Mouse (Mus musculus) forebrain, embryonic 13.5 days (tissue): ENCODE data around the gene Lipi. TPM values are rescaled to one million over a fixed set of nuclear protein-coding genes. Genes with fewer than 3 reads are reported as not detected.

Experiments
- ATAC-seq: fragments of 200-750 bp; cut with Nextera tagmentation; 2 replicates; pipeline ENCODE4 v1.8.0; 2017
- H3K27ac ChIP-seq: fragments of 300-500 bp; sonication (generic); 2 replicates; pipeline ENCODE4 v1.5.1; 2015; ENCODE audit warnings: inconsistent platforms, mild to moderate bottlenecking, moderate library complexity
- H3K27me3 ChIP-seq: fragments of 300-500 bp; sonication (generic); 2 replicates; pipeline ENCODE4 v1.6.1; 2015; ENCODE audit warnings: mild to moderate bottlenecking, inconsistent platforms
- H3K36me3 ChIP-seq: fragments of 300-500 bp; sonication (generic); 2 replicates; pipeline ENCODE4 v1.6.1; 2015; ENCODE audit warnings: mild to moderate bottlenecking, inconsistent platforms; ENCODE audit not compliant: poor library complexity, severe bottlenecking
- H3K4me1 ChIP-seq: fragments of 300-500 bp; sonication (generic); 2 replicates; pipeline ENCODE4 v1.6.1; 2015; ENCODE audit warnings: inconsistent platforms
- H3K4me2 ChIP-seq: fragments of 300-500 bp; sonication (generic); 2 replicates; pipeline ENCODE4 v1.6.1; 2015; ENCODE audit warnings: inconsistent platforms, mild to moderate bottlenecking, moderate library complexity
- H3K4me3 ChIP-seq: fragments of 300-500 bp; sonication (generic); 2 replicates; pipeline ENCODE4 v1.5.1; 2015; ENCODE audit warnings: mild to moderate bottlenecking, inconsistent platforms
- H3K9ac ChIP-seq: fragments of 300-500 bp; sonication (generic); 2 replicates; pipeline ENCODE4 v1.6.1; 2015; ENCODE audit warnings: mild to moderate bottlenecking, inconsistent platforms
- H3K9me3 ChIP-seq: fragments of 300-500 bp; sonication (generic); replicated peaks from 2 replicates; pipeline ENCODE4 v1.6.1; 2016; ENCODE audit warnings: inconsistent platforms
- WGBS: fragments of 180-500 bp; shearing (Covaris S2); methylation state at CpG from one replicate; pipeline ENCODE4 v1.1.7; 2015; 5-methylcytosine and 5-hydroxymethylcytosine counted together
- polyA plus RNA-seq: library from polyadenylated mRNA; unstranded; fragments of >200 nt; fragmentation: Nextera tagmentation; extraction: Ambion mirVana; gene quantifications from 2 replicates; pipeline ENCODE4 v1.2.1, GENCODE M21; 2015

Lipi gene
- not detected in 2 replicates for polyA plus RNA-seq

DNA sequence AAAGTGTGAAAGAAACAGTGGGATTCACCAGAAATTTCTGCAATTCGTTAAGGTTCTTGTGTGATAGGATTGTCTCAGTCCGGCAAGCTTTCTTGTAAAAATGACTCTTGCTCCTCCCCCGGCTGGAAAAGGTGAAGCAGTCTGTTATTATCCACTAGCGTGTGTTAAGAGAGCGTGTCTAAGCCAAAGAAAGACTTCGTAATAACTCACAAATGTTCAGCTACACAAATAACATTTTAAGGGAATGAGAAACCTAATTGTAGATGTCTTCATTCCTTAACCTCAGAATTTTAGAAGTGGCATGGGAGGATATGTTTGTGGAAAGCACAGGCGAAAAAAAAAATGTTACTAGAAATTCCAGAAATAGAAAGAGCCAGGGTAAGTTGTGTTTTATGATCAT, at the start of gene Lipi:
Lipi (minus strand) TSS at position 101 of the 400 bp plus-strand sequence.
- H3K4me2 ChIP-seq, result no peak within 1 kb of the TSS
- no peaks in the 10 kb centered on the region for H3K4me1 ChIP-seq
- ATAC-seq, result no peak
- no peak within 1 kb of the TSS for H3K27ac ChIP-seq
- H3K27me3 ChIP-seq, result no peaks in the 10 kb centered on the region
- H3K9ac ChIP-seq, result no peak within 1 kb of the TSS
- H3K36me3 ChIP-seq, result no peaks in the 10 kb centered on the region
- 75% methylated on average over 7 of the region's 7 CpGs for WGBS
- H3K4me3 ChIP-seq, result no peak within 1 kb of the TSS
- no peaks in the 10 kb centered on the region for H3K9me3 ChIP-seq

DNA sequence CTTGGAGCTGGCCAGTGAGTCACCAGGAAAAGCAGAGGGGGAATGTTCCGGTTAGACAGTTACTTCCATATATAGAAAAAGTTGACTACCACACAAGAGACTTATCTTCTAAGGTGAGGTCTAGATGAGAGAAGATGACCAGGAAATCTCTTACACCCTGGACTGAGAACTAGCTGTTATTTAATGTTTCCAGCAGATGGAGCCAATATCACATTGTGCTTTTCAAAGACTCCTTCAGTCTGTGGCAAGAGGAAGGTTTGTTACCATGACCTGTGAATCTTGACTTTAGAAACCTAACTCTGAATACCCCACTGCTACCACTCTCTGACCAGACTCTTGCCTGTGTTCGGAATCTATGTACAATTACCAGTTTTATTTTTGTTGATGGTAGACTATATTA, 42.0 kb upstream of the Lipi start:
- ATAC-seq, result no peak
- H3K27me3 ChIP-seq, result no peaks in the 10 kb centered on the region
- no peaks in the 10 kb centered on the region for H3K9me3 ChIP-seq
- WGBS, result 95% methylated on average over 2 of the region's 2 CpGs
- H3K27ac ChIP-seq, result no peak overlapping the region
- no peak overlapping the region for H3K4me2 ChIP-seq
- no peak overlapping the region for H3K9ac ChIP-seq
- H3K4me1 ChIP-seq, result no peaks in the 10 kb centered on the region
- H3K4me3 ChIP-seq, result no peak overlapping the region
- no peaks in the 10 kb centered on the region for H3K36me3 ChIP-seq

DNA sequence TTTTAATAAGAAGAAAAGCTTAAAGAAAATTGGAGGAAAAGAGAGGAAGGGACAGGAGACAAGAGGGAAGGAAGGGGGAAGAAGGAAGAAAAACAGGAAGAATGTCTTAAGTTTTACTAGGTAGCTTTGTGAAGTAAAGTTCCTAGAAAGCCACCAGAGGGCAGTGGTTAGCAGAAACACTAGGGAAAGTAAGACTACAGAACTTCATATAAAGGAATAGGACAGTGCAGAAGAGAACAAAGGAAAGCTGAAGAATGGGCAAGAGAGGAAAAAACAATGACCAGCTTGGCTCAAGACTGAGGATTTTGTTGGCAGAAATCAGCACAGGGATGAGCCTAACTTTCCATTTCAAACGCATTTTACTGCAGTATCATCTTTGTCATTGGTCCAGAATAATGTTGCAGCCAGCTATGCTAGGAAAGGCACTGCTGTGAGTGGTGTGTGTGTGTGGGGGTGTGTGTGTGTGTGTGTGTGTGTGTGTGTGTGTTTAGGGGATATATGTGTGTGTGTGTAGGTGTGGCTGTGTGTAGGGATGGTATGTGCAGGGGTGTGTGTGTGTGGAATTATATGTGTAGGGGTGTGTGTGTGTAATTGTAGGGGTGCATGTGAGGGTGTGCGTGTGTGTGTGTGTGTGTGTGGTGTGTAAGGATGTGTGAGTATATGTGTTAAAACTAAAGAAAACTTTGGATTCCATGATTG, 31.9 kb upstream of the Lipi start:
- H3K27me3 ChIP-seq, result no peaks in the 10 kb centered on the region
- H3K9ac ChIP-seq, result no peak overlapping the region
- no peak overlapping the region for H3K4me2 ChIP-seq
- H3K4me3 ChIP-seq, result no peak overlapping the region
- WGBS, result 71% methylated on average over 2 of the region's 2 CpGs
- H3K36me3 ChIP-seq, result no peaks in the 10 kb centered on the region
- peak; percentile 78 for ATAC-seq
- H3K9me3 ChIP-seq, result no peaks in the 10 kb centered on the region
- H3K27ac ChIP-seq, result no peak overlapping the region
- no peaks in the 10 kb centered on the region for H3K4me1 ChIP-seq

DNA sequence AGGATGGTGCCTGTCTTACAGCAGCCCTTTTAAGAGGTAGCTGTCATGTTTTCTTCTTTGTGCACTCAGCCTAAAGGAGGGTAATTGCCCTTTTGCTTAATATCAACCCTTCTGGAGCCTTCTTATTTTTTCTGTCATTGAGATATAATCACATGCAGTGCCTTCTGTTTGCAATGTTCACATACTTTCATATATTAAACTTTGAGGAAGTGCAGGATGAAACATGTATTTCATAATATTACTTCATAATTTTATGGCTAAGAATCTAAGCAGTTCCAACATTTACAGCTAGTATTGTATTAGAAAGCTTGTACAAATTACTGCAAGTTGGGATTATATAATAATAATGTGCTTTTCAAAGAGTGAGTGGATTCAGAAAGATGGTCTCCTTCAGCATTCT, 26.7 kb upstream of the Lipi start:
- no peak for ATAC-seq
- H3K9me3 ChIP-seq, result no peaks in the 10 kb centered on the region
- no peak overlapping the region for H3K4me2 ChIP-seq

DNA sequence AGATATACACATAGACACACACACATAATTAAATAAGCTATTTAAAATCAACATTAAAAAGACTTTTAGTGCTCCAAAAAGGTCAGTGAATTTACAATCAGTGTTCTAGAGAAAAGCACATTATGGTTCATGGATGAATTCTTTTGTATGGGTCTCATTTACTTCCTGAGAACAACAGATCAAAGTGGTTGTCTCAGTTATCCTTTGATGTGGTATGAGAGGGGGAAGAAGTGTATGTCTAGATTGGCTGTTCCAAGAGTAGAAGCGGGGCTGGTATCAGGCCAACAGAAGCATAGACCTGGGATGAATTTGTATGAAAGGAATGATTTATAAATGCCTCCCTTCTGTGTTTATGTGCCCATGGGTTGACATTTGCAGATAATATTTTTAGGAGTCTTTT, 20.6 kb upstream of the Lipi start:
- no peak overlapping the region for H3K27ac ChIP-seq
- no peak overlapping the region for H3K4me3 ChIP-seq
- no peaks in the 10 kb centered on the region for H3K4me1 ChIP-seq
- H3K9ac ChIP-seq, result no peak overlapping the region
- H3K36me3 ChIP-seq, result no peaks in the 10 kb centered on the region
- 42% methylated on average over 1 of the region's 1 CpGs for WGBS
- no peaks in the 10 kb centered on the region for H3K27me3 ChIP-seq
- H3K9me3 ChIP-seq, result no peaks in the 10 kb centered on the region
- ATAC-seq, result no peak
- H3K4me2 ChIP-seq, result no peak overlapping the region

More for the DNA sequence above, 26.7 kb upstream of the Lipi start:
- Histone ChIP-seq H3K27me3 (no peaks in the 10 kb centered on the region), H3K36me3 (no peaks in the 10 kb centered on the region), H3K4me1 (no peaks in the 10 kb centered on the region), H3K9ac (no peak overlapping the region), H3K27ac (no peak overlapping the region), H3K4me3 (no peak overlapping the region)

DNA sequence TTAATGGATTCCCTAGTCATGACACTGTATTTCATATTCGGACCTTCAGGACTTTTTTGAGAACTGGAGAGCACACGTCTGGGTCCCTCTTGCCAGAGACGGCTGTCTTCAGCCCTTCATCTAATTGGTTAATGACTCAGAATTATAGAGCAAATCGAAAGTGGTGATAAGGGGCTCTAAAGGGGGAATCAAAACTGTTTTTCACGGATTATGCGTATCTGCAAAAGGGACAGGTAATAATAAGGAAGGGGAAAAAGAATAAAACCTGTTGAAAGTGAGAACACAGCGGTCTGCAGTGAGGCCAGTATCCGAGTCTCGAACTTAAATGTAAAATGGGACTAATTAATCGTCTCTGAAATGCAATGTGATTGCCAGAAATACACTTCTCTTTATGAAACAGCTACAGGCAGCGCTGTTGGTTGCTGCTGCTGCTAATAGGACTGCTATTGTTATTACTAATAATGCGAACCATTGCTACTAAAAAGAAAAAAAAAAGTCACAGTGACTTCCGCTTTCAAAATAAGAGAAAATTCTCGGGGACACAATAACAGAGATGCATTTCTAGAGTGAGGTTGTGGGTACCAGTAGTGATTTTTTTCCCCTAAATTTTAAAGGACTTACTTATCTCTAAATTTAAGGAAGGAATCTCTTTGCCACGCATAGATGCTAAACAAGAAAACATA, 7.8 kb upstream of the Lipi start:
- Histone ChIP-seq H3K4me2 (peak overlapping the region; percentile 77), H3K4me3 (peak overlapping the region; percentile 73), H3K36me3 (no peaks in the 10 kb centered on the region), H3K4me1 (peaks cover 9% of the 10 kb centered on the region), H3K9me3 (no peaks in the 10 kb centered on the region), H3K27ac (no peak overlapping the region), H3K27me3 (0 out of 2 replicates have a peak, but pooled peaks cover 6% of the 10 kb centered on the region), H3K9ac (peak overlapping the region; percentile 74; the same call in 1 of the 2 replicates)
- WGBS, result 6% methylated on average over 15 of the region's 15 CpGs
- ATAC-seq, result peak; percentile 30

DNA sequence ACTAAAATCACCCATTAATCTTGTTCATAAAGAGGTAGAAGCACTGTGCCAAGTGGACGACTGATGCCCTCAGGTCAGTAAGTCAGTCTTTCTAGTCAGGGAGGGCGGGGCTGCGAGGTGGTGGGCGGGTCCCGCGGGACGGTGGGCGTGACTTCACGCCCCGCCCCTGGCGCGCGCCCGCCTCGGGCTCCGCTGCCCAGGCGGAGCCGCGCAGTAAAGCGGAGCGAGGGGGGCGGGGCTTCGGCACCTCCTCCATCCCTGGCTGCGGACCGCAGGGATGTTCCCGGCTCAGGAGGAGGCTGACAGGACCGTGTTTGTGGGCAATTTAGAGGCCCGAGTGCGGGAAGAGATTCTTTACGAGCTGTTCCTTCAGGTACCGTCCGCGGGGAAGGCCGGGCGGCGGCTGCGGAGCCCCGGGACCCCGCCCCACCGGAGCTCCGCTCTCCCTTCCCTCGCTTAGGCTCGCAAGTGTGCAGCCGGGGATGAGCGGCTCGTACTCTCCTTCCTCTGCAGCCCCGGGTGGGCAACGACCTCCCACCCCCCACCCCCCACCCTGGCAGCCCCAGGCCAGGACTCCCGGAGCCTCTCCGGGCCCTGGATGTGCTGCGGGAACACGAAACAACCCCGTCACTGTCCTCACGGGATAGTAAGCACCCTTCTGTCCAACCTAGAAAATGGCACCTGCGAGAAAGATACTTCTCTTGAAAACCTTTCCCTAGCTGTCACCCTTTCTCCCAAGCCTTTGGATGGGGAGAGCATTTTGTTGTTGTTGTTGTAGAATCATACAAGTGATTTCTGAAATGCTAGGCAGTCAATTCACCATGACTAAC, 7.0 kb upstream of the Lipi start, which contains the start of gene Rbm11:
Rbm11 (plus strand) TSS at position 174 of the 830 bp plus-strand sequence.
- Histone ChIP-seq H3K4me1 (peaks cover 9% of the 10 kb centered on the region), H3K36me3 (no peaks in the 10 kb centered on the region), H3K9ac (peak within 1 kb of the TSS; percentile 74), H3K4me3 (peak within 1 kb of the TSS; percentile 73), H3K27me3 (0 out of 2 replicates have a peak, but pooled peaks cover 6% of the 10 kb centered on the region), H3K27ac (no peak within 1 kb of the TSS), H3K9me3 (no peaks in the 10 kb centered on the region), H3K4me2 (peak within 1 kb of the TSS; percentile 77)
- ATAC-seq, result peak; percentile 97
- 0% methylated on average over 53 of the region's 55 CpGs for WGBS

DNA sequence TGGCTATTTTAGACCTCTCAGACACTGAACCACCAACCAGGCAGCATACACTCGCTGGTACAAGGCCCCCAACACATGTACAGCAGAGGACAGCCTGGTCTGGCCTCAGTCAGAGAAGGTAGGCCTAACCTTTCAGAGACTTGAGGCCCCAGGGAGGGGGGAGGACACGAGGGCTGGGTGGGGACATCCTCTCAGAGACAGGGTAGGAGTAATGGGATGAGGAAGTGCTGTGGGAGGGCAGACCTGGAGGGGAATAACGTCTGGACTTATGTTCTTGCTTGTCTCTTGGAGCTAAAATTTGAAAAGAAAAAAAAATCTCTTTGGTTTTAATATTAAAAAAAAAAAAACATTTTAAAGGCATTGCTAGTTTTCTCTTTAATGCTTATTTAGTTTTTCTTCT, 605 bp upstream of the Lipi start:
- Histone ChIP-seq H3K4me1 (no peaks in the 10 kb centered on the region), H3K4me2 (no peak overlapping the region), H3K27me3 (no peaks in the 10 kb centered on the region), H3K27ac (no peak overlapping the region), H3K9me3 (no peaks in the 10 kb centered on the region), H3K4me3 (no peak overlapping the region), H3K9ac (no peak overlapping the region), H3K36me3 (no peaks in the 10 kb centered on the region)
- ATAC-seq, result no peak
- 41% methylated on average over 3 of the region's 3 CpGs for WGBS

DNA sequence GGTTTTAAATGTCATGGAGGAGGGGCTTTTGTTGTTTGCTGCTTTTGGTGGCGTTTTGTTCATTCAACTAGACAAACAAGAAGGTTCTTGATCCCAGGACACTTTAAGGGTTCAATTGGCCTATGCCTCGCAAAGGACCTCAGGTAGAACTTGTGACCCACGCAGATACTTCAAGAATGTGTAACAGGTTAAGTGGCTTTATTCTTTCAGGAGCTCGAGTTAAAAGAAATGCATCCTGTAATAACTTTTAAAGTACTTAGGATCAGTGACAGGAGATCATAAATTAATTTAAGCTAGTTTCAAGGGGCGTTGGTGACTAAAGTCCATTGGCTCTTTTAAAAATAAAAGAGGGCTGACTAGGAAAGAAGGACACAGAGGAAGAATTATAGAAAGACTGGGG, 3.6 kb downstream of the Lipi start:
- Histone ChIP-seq H3K36me3 (no peaks in the 10 kb centered on the region), H3K4me2 (no peak overlapping the region), H3K27me3 (no peaks in the 10 kb centered on the region), H3K27ac (no peak overlapping the region), H3K4me3 (no peak overlapping the region), H3K4me1 (no peaks in the 10 kb centered on the region), H3K9ac (no peak overlapping the region), H3K9me3 (no peaks in the 10 kb centered on the region)
- ATAC-seq, result no peak
- WGBS, result 87% methylated on average over 5 of the region's 5 CpGs

DNA sequence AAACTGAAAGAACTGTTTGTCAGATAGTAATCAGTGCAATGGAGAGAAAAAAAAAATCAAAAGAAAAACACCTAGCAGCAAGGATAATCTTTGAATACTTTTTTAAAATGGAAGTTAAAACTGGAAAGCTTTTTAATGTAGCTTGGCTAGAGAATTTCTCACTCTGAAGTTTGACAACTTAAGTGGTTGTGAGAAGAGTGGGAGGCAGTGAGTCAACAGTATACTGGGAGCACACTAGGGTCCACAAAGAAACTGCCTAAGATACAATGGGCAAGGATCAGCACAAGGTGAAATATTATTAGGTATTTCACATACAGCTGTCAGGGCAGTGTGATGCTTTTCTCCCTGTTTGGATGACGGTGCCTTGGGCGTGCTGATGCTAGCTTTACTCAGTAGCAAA, 23.0 kb downstream of the Lipi start:
- Histone ChIP-seq H3K27ac (no peak overlapping the region), H3K9me3 (no peaks in the 10 kb centered on the region), H3K4me2 (no peak overlapping the region), H3K36me3 (no peaks in the 10 kb centered on the region), H3K4me3 (no peak overlapping the region), H3K27me3 (no peaks in the 10 kb centered on the region), H3K9ac (no peak overlapping the region), H3K4me1 (no peaks in the 10 kb centered on the region)
- ATAC-seq, result no peak
- 85% methylated on average over 2 of the region's 2 CpGs for WGBS

DNA sequence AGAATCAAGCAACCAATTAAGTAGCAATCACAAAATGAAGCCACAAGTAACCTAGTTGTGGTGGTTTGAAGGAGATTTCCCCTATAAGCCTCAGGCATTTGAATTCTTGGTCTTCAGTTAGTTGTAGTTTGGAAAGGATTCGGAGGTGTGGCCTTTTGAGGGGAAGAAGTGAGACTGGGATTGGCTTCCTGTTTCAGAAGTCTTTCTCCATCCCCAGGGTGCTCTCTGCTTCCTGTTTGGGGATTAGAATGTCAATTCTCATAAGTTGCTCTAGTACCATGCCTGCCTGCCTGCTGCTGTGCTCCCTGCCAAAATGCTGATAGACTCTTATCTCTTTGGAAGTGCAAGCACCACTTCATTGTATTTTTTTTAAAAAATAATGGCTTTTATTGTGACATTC, 40.6 kb downstream of the Lipi start:
- Histone ChIP-seq H3K4me1 (no peaks in the 10 kb centered on the region), H3K4me2 (no peak overlapping the region), H3K27ac (no peak overlapping the region), H3K4me3 (no peak overlapping the region), H3K9me3 (no peaks in the 10 kb centered on the region), H3K9ac (no peak overlapping the region), H3K27me3 (no peaks in the 10 kb centered on the region), H3K36me3 (no peaks in the 10 kb centered on the region)
- ATAC-seq, result no peak
- WGBS, result 89% methylated on average over 1 of the region's 1 CpGs
